Mouse (Mus musculus): ENCODE data around the gene Cep83.
A peak's percentile ranks its signal among the peaks of the same experiment; 100 is the strongest.

Cep83 gene

DNA sequence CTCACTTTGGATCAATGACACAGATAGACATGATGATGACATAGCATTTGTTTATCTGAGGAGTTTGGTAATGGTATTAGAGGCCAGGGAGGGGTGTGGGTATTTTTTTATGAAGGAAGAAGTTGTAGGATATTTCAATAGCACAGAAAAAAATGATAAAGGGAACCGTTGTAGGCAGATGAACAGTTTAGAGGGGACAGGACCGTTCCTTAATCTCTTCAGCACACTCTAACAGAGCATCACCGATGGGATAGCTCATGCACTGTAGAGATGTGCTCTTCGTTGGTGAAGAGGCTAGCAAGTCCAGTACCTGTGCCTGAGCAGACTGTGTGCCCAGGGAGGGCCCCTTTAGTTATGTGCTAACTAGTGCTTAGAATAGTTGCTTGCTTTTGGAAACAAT, 90.9 kb downstream of the Cep83 start:
- DNase-seq (ENCODE audit: low spot score in 2 of 2): no peak

DNA sequence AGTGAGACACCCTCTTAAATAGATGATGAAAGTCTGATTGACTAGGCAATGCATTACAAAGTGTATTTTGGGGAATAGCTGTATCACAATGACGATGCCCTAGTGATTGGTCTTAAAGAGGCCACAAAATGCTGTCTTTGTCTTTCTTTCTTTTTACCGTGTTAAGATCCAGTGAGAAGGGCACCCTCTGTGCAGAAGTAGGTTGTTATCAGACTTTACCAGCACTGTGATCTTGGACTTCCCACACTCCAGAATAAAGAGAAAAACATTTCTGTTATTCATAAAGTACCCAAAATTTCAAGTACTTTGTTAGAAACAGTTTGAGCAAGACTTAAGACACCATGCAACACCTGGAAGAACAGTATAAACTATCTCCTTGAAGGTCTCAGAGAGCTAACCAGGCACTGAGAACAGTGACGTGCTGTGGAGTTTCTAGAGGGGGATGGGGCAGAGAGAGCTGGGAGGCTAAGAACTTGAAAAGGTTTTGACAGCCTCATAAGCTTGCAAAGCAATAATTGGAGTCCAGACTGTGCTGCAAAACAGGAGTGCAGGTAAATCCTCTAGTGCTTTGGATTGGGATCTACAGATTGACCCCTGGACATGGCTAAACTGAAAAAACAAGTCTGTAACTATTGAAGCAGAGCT, 92.3 kb downstream of the Cep83 start:
- DNase-seq (ENCODE audit: low spot score in 2 of 2): no peak

DNA sequence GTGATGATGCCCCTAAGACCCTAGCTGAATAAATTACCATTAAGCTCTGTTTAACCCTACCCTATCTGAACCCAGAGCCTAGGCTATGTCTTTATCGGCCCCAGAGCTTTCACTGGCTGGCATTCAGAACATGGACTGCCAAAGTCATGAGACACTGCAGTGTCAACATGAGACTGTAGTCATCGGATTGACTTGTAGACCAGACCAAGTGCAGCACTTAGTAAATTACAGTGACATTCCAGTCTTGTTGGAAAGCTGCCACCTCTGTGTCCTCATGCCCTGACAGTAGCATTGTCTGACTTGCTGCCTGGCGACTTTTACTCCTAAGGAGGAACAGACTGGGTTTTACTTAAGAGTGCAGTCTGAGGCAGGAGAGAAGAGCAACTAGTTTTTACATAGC, 100.8 kb downstream of the Cep83 start:
- no peak for DNase-seq (ENCODE audit: low spot score in 2 of 2)

DNA sequence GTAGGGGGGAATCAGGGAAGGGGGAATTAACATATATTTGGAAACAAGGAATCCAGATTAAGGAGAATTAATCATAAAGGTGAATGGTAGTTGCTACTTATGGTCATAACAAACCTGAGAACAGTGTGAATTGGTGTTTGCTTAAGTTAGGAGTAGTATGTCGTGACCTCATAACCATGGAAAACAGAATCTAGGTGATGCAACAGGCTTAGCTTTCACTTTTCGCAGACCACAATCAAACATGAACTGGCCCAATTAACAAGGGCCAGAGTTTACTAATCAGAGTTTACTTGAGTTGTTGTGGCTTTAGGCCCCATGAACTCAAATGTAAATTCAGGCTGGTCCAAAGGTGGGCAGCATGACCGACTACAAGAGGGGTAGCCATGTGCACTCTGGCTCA, 105.5 kb downstream of the Cep83 start:
- no peak for DNase-seq (ENCODE audit: low spot score in 2 of 2)

GRCm38 (mm10) chr10:94794666-94795244, 106.3 kb downstream of the Cep83 start:
- DNase-seq (ENCODE audit: low spot score in 2 of 2): no peak

- DNase-seq (ENCODE audit: low spot score in 2 of 2): no peak
Measured at GRCm38 (mm10) chr10:94798128-94798527, 109.7 kb downstream of the Cep83 start.

DNA sequence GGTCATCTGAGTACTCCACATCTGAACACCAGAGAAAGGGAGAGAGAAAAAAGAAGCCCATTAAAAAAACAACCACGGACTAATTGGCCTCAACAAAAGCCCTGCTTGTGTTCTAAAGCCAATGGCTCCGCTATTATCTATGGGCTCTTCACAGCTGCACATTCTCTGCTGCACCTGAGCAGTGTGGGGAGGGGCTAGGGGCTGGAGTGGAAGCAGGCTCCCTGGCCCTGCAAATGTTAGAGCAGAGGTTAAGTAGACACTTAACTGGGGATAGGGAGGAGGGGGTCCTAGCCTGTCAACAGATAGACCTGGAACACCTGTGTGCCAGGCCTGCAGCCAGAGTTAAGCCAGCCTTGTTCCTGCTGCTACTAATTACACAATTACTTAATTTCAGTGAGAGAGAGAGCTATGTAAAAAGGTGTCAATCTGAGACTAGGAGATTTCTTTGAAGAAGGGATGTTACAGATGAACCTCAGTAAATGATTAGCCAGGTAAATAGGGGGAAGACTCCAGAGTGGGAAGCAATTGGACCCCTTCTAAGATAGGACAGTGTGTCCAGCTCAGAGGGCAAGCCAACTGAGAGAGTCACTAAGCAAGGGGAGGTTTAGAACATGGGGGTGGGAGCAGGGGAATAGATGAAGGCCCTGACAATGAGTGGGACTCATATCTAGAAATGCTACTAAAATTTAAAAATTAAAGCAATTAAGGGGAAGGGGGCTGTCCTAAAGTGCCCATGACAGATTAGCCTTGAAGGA, 111.2 kb downstream of the Cep83 start:
- no peak for DNase-seq (ENCODE audit: low spot score in 2 of 2)

GRCm38 (mm10) chr10:94800677-94801354, 112.4 kb downstream of the Cep83 start:
- no peak for DNase-seq (ENCODE audit: low spot score in 2 of 2)

- peak in 1 of 2 experiments; percentile 17 for DNase-seq (ENCODE audit: low spot score in 2 of 2)
Measured at GRCm38 (mm10) chr10:94804029-94804908, 115.8 kb downstream of the Cep83 start.

DNA sequence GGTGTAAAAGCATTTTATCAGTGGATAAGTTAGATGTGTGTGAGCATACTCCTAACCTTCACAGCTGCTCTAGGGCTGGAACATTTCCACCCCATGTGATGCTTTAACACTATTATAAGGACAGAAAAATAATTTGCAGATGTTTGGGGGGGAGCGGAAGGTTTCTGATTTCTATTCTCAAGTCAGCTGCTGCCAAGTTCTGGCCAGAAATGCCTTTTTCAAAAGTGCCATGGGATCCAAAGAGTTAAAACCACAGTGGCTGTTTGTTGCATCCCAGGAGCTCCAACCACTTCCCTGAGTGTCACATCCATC, 116.4 kb downstream of the Cep83 start:
- DNase-seq (ENCODE audit: low spot score in 2 of 2): no peak

DNA sequence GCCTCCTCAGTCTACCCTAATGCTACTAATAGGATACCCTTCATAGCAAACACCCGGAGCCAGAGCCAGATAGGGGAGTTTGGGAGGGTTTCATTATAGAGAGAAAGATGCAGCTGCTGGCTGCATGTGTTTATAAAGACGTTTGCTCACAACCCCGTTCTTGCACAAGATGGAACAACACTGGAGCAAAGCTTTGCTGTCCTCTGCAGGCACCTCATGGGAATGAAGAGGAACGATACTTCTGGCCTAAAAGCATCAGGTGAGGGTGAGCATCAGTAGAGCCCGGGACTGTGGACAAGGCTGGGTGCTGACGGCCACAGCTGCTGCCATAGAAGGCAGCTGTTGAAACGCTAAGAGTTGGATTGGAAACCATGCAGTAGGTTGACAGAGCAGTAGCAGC, 118.9 kb downstream of the Cep83 start:
- DNase-seq (ENCODE audit: low spot score in 2 of 2): no peak

DNA sequence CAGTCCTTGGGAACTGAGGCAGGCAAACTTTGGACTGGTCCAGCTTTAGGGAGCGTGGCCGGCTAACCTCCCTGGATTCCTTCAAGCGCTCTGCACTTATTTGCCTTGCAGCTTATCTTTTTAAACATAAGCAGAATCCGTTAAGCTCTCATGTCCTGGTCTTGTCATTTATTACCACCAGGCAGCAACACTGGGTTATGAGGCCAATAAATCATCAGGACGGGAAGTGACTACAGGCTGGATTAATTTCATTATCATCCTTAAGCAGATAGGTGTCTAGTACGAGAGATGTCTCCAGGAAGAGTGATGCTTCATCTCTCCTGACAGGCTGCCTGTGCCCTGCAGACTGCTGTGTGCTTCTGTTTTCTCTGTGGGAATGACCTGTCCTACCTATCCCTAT, 119.8 kb downstream of the Cep83 start:
- DNase-seq (ENCODE audit: low spot score in 2 of 2): no peak

- DNase-seq (ENCODE audit: low spot score in 2 of 2): no peak
Measured at GRCm38 (mm10) chr10:94809946-94810472, 121.6 kb downstream of the Cep83 start.

GRCm38 (mm10) chr10:94811907-94812851, 123.7 kb downstream of the Cep83 start:
- no peak for DNase-seq (ENCODE audit: low spot score in 2 of 2)

DNA sequence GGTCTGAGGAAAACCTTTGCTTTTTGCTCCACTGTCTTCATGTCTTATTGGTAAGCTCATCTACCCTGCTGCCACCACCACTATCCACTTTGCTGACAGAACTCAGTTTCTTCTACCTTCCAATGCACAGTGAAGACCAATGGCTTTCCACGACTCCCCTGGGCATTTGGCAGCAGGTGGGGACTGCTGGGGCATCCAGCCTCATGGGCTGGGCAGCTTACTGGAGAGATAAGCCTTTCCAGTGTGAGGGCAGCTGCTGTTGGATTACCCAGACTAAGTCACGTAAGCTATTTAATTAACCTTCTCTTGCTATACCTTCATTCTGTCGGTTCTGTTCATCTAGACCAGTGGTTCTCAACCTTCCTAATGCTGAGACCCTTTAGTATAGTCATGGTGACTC, 129.7 kb downstream of the Cep83 start:
- no peak for DNase-seq (ENCODE audit: low spot score in 2 of 2)

GRCm38 (mm10) chr10:94818781-94819665, 130.6 kb downstream of the Cep83 start:
- DNase-seq (ENCODE audit: low spot score in 2 of 2): no peak

DNA sequence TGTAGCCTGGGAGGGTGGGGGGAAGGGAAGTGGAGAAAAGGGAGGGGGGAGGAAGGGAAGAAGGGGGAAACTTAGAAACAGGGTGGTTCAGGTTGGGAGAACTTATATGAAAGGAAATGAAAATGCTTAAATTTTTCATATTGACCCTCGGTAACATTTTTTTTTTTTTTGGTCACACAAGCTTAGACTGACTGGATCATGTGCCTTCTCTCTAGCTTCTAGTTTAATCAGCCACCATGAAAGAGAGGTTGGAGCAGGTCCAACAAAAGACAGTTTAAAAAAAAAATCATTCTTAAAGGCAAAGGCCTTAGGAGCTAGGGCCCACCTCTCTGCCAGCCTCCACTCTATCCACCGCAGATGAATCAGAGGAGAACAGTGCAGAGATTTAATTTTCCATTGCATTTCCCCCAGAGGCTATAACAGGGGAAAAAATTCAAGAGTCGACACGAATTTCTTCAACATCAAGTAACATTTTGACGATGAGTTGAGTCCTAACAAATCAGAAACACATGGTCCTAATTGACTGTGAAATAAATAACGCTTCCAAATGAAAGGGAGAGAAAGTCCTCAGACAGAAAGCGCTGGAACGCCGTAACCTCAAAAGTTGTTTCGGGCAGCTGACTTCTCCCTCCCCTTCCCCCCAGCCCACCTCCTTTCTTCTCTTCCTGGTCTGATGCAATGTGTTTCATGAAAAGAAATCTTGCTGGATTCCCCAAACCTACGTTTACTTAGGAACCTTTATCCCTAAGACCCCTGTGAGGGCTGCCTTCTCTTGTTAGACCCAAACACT, 135.7 kb downstream of the Cep83 start:
- DNase-seq (ENCODE audit: low spot score in 2 of 2): no peak

DNA sequence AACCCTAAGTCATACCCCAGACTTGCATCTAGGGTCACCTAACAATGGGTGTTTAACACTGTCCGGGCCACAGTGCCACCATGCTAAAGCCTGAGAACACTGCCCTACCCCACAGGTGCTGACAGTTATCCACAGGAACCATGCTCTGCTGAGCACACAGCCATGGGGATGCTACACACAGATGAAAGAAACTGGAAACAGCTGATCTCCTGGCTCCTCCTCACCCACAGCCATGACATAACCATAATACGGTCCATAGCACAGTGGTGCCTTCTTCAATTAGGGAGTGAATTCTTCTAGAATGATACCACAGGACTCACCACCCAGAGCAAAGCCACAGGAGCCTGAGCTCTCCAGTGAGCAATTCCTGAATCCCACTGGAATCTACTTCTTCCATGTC, 137.5 kb downstream of the Cep83 start:
- peak; percentile 51 to 54 for DNase-seq (ENCODE audit: low spot score in 2 of 2)

DNA sequence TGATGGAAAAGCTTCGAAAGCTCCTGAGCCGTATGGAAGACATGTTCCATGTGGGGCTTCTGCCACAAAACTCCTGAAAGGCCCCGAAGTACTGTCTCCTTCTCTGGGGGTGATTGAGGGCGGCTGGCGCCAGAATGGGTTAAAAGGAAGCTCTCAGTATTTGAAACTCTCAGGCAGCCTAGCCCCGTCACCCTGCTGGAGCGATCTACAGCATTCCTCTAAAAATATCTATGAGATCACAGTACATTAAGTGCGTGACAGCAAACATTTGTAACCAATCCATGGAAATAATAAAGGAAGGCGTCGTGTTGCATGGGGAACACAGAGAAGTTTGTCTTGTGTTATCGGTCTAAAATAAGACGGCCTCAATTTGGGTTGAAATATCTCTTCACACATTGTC, 138.0 kb downstream of the Cep83 start:
- no peak for DNase-seq (ENCODE audit: low spot score in 2 of 2)
